Mouse (Mus musculus) hindbrain, embryonic 11.5 days (tissue): ENCODE data around the gene Rpl11. TPM values are rescaled to one million over a fixed set of nuclear protein-coding genes. Genes with fewer than 3 reads are reported as not detected.
"Not testable (repeated sequence)": the region's sequence is repeated elsewhere in the genome, so short reads cannot be mapped to it uniquely, and the experiment has no call there.

ENCODE experiments used
- ATAC-seq: fragments of 200-750 bp; cut with Nextera tagmentation; 2 replicates; pipeline ENCODE4 v1.8.0; 2017; ENCODE audit warnings: mild to moderate bottlenecking, moderate TSS enrichment, moderate library complexity; ENCODE audit not compliant: low FRiP score
- DNase-seq: peaks from one replicate; pipeline ENCODE4 v3.0.0-alpha.2; 2015; ENCODE audit warnings: low spot score
- H3K27ac ChIP-seq: fragments of 300-500 bp; sonication (generic); 2 replicates; pipeline ENCODE4 v1.5.1; 2014; ENCODE audit warnings: mild to moderate bottlenecking, low read depth, low read length
- H3K27me3 ChIP-seq: fragments of 300-500 bp; sonication (generic); 2 replicates; pipeline ENCODE4 v1.6.1; 2014; ENCODE audit warnings: mild to moderate bottlenecking, low read length, moderate library complexity, mixed read lengths; ENCODE audit not compliant: control insufficient read depth, insufficient read depth
- H3K36me3 ChIP-seq: fragments of 300-500 bp; sonication (generic); 2 replicates; pipeline ENCODE4 v1.6.1; 2014; ENCODE audit warnings: mild to moderate bottlenecking, low read length, moderate library complexity, mixed read lengths; ENCODE audit not compliant: control insufficient read depth, insufficient read depth
- H3K4me1 ChIP-seq: fragments of 300-500 bp; sonication (generic); replicated peaks from 2 replicates; pipeline ENCODE4 v1.6.1; 2014; ENCODE audit warnings: low read length, mixed read lengths; ENCODE audit not compliant: control insufficient read depth, insufficient read depth
- H3K4me2 ChIP-seq: fragments of 300-500 bp; sonication (generic); replicated peaks from 2 replicates; pipeline ENCODE4 v1.6.1; 2014; ENCODE audit warnings: mild to moderate bottlenecking, low read depth, low read length
- H3K4me3 ChIP-seq: fragments of 300-500 bp; sonication (generic); 2 replicates; pipeline ENCODE4 v1.5.1; 2014; ENCODE audit warnings: low read depth, low read length
- H3K9ac ChIP-seq: fragments of 300-500 bp; sonication (generic); 2 replicates; pipeline ENCODE4 v1.6.1; 2014; ENCODE audit warnings: low read depth, low read length
- H3K9me3 ChIP-seq: fragments of 300-500 bp; sonication (generic); 2 replicates; pipeline ENCODE4 v1.6.1; 2016; ENCODE audit warnings: low read length; ENCODE audit not compliant: control insufficient read depth
- WGBS: fragments of 180-500 bp; shearing (Covaris S2); extraction: QIAGEN DNeasy Blood & Tissue Kit; methylation state at CpG from one replicate; pipeline ENCODE4 v1.1.7; 2014; 5-methylcytosine and 5-hydroxymethylcytosine counted together
- polyA plus RNA-seq: library from polyadenylated mRNA; unstranded; fragments of >200 nt; fragmentation: Nextera tagmentation; extraction: Ambion mirVana; gene quantifications from 2 replicates; pipeline ENCODE4 v1.2.1, GENCODE M21; 2014

The Rpl11 gene
- polyA plus RNA-seq, 1 experiment from 2014 or later: 354 TPM

DNA sequence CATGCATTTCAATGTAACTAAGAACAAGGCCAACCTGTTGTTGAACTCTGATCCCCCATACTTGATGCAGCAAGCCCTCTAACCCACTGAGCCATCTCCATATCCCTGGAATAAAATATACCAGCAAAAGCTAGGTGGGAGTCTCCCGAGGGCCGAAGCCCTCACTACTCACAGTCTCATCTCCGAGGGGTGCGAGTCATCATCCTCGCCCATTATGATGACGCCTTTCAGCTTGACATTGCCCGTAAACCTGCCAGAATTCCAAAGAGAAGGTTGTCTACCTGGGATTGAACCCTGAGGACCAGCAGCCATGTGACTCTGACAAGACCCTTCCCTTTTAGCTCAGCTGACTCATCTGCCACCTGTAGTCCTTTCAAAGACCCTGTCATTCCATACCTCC lies 67.5 kb downstream of the Rpl11 start:
- no peaks in the 10 kb centered on the region for H3K27me3 ChIP-seq
- no peaks in the 10 kb centered on the region for H3K9me3 ChIP-seq
- ATAC-seq (no peak), DNase-seq (no peak)
- H3K4me1 ChIP-seq: peaks cover 5% of the 10 kb centered on the region
- no peak overlapping the region for H3K27ac ChIP-seq
- peak overlapping the region; percentile 88 for H3K4me2 ChIP-seq
- H3K36me3 ChIP-seq: 0 out of 2 replicates have a peak, but pooled peaks cover 1% of the 10 kb centered on the region
- no peak overlapping the region for H3K9ac ChIP-seq
- 88% methylated on average over 7 of the region's 7 CpGs for WGBS
- peak overlapping the region; percentile 95 for H3K4me3 ChIP-seq

DNA sequence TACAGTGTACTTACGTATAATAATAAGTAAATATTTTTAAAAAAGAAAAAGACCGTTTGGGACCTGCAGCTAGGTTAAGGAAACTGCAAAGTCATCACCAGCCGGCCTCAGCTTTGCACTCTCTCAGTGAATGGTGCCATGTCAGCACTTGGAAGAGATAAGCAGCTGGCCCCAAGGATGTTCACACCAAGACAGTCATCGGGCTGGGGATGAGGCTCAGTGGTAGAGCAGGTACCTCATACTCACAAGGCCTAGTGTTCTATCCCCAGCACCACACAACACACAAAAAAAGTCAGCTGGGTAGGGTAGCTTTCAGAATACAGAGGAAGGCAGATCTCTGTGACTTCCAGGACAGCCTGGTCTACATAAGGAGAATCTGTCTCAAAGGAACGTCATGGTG lies 68.0 kb downstream of the Rpl11 start:
- Histone ChIP-seq H3K9ac (no peak overlapping the region), H3K4me3 (no peak overlapping the region), H3K36me3 (0 out of 2 replicates have a peak, but pooled peaks cover 3% of the 10 kb centered on the region), H3K27me3 (no peaks in the 10 kb centered on the region), H3K9me3 (no peaks in the 10 kb centered on the region), H3K27ac (no peak overlapping the region), H3K4me1 (peaks cover 5% of the 10 kb centered on the region), H3K4me2 (no peak overlapping the region)
- WGBS: 90% methylated on average over 5 of the region's 5 CpGs
- DNase-seq (no peak), ATAC-seq (no peak)

DNA sequence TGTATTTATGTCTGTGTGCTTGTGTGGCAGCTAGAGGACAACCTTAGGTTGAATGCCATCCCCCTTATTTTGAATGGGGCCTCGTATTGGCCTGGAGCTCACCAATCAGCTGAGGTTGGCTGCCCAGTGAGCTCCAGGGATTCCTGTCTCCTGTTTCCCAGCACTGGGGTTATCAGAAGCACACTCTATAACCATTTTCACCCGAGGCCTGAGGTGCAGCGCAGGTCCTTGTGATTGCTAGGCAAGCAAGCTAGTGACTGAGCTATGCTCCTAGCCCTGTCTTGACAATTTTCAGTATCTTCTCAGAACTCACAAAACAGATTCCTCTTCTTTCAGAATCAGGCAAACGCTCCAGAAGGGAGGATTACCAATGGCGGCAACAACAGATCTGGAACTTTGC lies 68.7 kb downstream of the Rpl11 start:
- Histone ChIP-seq H3K4me2 (no peak overlapping the region), H3K4me1 (peaks cover 5% of the 10 kb centered on the region), H3K9me3 (no peaks in the 10 kb centered on the region), H3K27ac (no peak overlapping the region), H3K4me3 (no peak overlapping the region), H3K9ac (no peak overlapping the region), H3K36me3 (0 out of 2 replicates have a peak, but pooled peaks cover 3% of the 10 kb centered on the region), H3K27me3 (no peaks in the 10 kb centered on the region)
- ATAC-seq (no peak), DNase-seq (no peak)
- WGBS: 92% methylated on average over 5 of the region's 5 CpGs

DNA sequence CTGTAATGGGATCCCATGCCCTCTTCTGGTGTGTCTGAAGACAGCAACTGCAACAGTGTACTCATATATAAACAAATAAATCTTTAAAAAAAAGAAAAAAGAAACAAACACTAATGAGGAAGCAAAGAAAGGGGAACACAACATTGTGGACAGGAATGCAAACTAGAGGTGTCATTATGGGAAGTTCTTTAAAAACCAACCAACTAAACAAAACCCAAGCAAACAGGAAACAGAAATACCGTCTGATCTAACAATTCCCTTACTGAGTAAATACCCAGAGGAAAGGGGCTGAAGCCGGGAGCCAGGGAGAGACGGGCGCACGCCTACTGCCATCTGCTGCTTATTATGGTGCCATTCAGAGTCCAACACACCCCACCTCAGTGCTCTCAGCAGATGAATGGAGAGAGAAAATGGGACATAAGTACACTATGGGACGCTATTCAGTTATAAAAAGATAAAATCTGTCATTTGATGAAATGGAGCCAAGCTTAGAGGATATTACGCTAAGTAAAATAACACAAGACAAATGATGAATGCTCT lies 71.6 kb downstream of the Rpl11 start:
- H3K4me2 ChIP-seq: no peak overlapping the region
- no peaks in the 10 kb centered on the region for H3K9me3 ChIP-seq
- no peak overlapping the region for H3K9ac ChIP-seq
- H3K27ac ChIP-seq: no peak overlapping the region
- ATAC-seq (no peak), DNase-seq (no peak)
- 87% methylated on average over 7 of the region's 7 CpGs for WGBS
- peaks cover 5% of the 10 kb centered on the region for H3K4me1 ChIP-seq
- H3K4me3 ChIP-seq: no peak overlapping the region
- H3K27me3 ChIP-seq: no peaks in the 10 kb centered on the region
- H3K36me3 ChIP-seq: 0 out of 2 replicates have a peak, but pooled peaks cover 3% of the 10 kb centered on the region

DNA sequence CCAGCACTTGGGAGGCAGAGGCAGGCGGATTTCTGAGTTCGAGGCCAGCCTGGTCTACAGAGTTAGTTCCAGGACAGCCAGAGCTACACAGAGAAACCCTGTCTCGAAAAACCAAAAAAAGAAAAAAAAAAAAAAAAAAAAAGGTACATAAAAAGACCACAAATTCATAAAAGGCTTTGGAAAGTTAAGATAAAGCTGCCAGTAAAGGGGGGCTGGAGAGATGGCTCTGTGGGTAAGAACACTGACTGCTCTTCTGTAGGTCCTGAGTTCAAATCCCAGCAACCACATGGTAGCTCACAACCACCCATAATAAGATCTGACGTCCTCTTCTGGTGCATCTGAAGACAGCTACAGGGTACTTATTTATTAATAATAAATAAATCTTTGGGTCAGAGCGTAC lies 73.0 kb downstream of the Rpl11 start:
- H3K9ac ChIP-seq, H3K27ac ChIP-seq, H3K9me3 ChIP-seq, ATAC-seq, H3K4me1 ChIP-seq, H3K36me3 ChIP-seq, H3K27me3 ChIP-seq, H3K4me3 ChIP-seq, H3K4me2 ChIP-seq, DNase-seq: not testable (repeated sequence)
- WGBS: 93% methylated on average over 5 of the region's 5 CpGs

Other genes with a start within 250 kb of the Rpl11 start
- gene Srsf10, start 197.7 kb downstream of the Rpl11 start, polyA plus RNA-seq: 390 and 420 TPM in 2 replicates
- gene Pnrc2, start 179.6 kb downstream of the Rpl11 start, polyA plus RNA-seq: 213 and 226 TPM in 2 replicates
- gene Cnr2, start 158.0 kb downstream of the Rpl11 start, polyA plus RNA-seq: 0.08 and 0.47 TPM in 2 replicates
- gene Fuca1, start 132.7 kb downstream of the Rpl11 start, polyA plus RNA-seq: 44.5 and 50.4 TPM in 2 replicates
- gene Hmgcl, start 107.0 kb downstream of the Rpl11 start, polyA plus RNA-seq: 54.0 and 60.7 TPM in 2 replicates
- 27.9 and 28.1 TPM in 2 replicates for gene Gale, start 89.7 kb downstream of the Rpl11 start, polyA plus RNA-seq
- gene Lypla2, start 80.8 kb downstream of the Rpl11 start, polyA plus RNA-seq: 143 and 150 TPM in 2 replicates
- gene Pithd1, start 66.2 kb downstream of the Rpl11 start, polyA plus RNA-seq: 60.6 and 62.5 TPM in 2 replicates
- gene Eloa, start 31.7 kb downstream of the Rpl11 start, polyA plus RNA-seq: 38.2 and 42.8 TPM in 2 replicates
- 453 and 482 TPM in 2 replicates for gene Id3, start 90.1 kb upstream of the Rpl11 start, polyA plus RNA-seq
- 5.5 and 6.2 TPM in 2 replicates for gene E2f2, start 119.0 kb upstream of the Rpl11 start, polyA plus RNA-seq
- gene Asap3, start 152.9 kb upstream of the Rpl11 start, polyA plus RNA-seq: 2.5 and 3.3 TPM in 2 replicates
- 3.1 and 5.2 TPM in 2 replicates for gene Tcea3, start 194.3 kb upstream of the Rpl11 start, polyA plus RNA-seq
- gene Zfp46, start 231.3 kb upstream of the Rpl11 start, polyA plus RNA-seq: 26.2 and 33.1 TPM in 2 replicates